In genomic region chr16:46496889-46497685, GRCm38 (mm10) we compare ENCODE assay signal across 8 mouse cellular contexts. TPM values are rescaled to one million over a fixed set of nuclear protein-coding genes. Genes with fewer than 3 reads are reported as not detected.
A peak's percentile ranks its signal among the peaks of the same experiment; 100 is the strongest.
DNase-seq lines count a peak whose midpoint lies in the region; ATAC-seq and TF ChIP-seq lines count a peak whose summit lies in the region.

No protein-coding gene starts in this region.

- WGBS in hindbrain, embryonic 16.5 days = under 1% methylated on average over 60 of the region's 78 CpGs

- peak overlapping the region; percentile 93 for H3K9ac ChIP-seq in hindbrain, embryonic 16.5 days (ENCODE audit: low read depth, low read length)

- DNase-seq in ZHBTc4 (ENCODE audit: low read depth, low spot score) = peak; percentile 97
- DNase-seq in cerebellum, postnatal 36 days = peak; percentile 93 to 97
- peak; percentile 95 for DNase-seq in gastrocnemius, adult 2 months
- peak; percentile 93 to 94 for DNase-seq in layer of hippocampus, postnatal 36 days
- DNase-seq in lung, postnatal 14 days = peak; percentile 95
- peak; percentile 90 for DNase-seq in retina, postnatal 7 days (ENCODE audit: low read depth, low spot score)
- peak; percentile 91 for DNase-seq in urinary bladder, adult 2 months (ENCODE audit: low spot score)

- H3K4me1 ChIP-seq in hindbrain, embryonic 16.5 days (ENCODE audit: control insufficient read depth, insufficient read depth, low read depth, low read length) = no peaks in the 10 kb centered on the region; the same call in 1 of the 2 replicates

- no peak for TF ChIP-seq CTCF in gastrocnemius, adult 2 months (IDR thresholded peaks at IDR 0.05)

- peak; percentile 97 for ATAC-seq in hindbrain, embryonic 16.5 days

- peak overlapping the region; percentile 94 for H3K4me3 ChIP-seq in gastrocnemius, adult 2 months
- peak overlapping the region; percentile 93 for H3K4me3 ChIP-seq in hindbrain, embryonic 16.5 days (ENCODE audit: low read length)

- intact Hi-C loops in gastrocnemius, adult 2 months (cut with DNase I) = no loop called here

- peak overlapping the region; percentile 79 for H3K4me2 ChIP-seq in hindbrain, embryonic 16.5 days (ENCODE audit: low read length)

- peak overlapping the region; percentile 87 for H3K27ac ChIP-seq in gastrocnemius, adult 2 months
- H3K27ac ChIP-seq in hindbrain, embryonic 16.5 days (ENCODE audit: low read depth, low read length) = peak overlapping the region; percentile 95

- no peaks in the 10 kb centered on the region for H3K27me3 ChIP-seq in hindbrain, embryonic 16.5 days (replicated peaks; ENCODE audit: control insufficient read depth, insufficient read depth, low read length)

- H3K36me3 ChIP-seq in hindbrain, embryonic 16.5 days (ENCODE audit: control insufficient read depth, insufficient read depth, low read length) = no peaks in the 10 kb centered on the region

- H3K9me3 ChIP-seq in hindbrain, embryonic 16.5 days (ENCODE audit: control insufficient read depth, low read length) = no peaks in the 10 kb centered on the region

RNA-seq across cellular contexts. Expression of gene Nectin3, which starts 1.2 kb away (rescaled TPM):
- total RNA-seq in gastrocnemius, adult 2 months (2021) = 1 to 10 TPM; 3.8 to 4.1 TPM
- polyA plus RNA-seq in hindbrain, embryonic 16.5 days (2015; fragmentation: Nextera tagmentation; extraction: Ambion mirVana) = 11.8 and 13.5 TPM in 2 replicates
- 10 to 100 TPM; 60.3 to 61.3 TPM for total RNA-seq in layer of hippocampus, postnatal 36 days (2021)
- 19.1 and 20.8 TPM in 2 replicates for polyA plus RNA-seq in urinary bladder, adult 2 months (2012; rRNA removed)

Comparison
In these comparisons a context has a peak if more than half of its experiments do, and no peak if none do; other contexts are left out.
1. Peak in every context shown above with its lines: DNase-seq, ATAC-seq, H3K4me3 ChIP-seq and H3K27ac ChIP-seq.
2. RNA of gene Nectin3, which starts 1.2 kb away (total RNA-seq): 60.3 to 61.3 TPM in layer of hippocampus, postnatal 36 days; 3.8 to 4.1 TPM in gastrocnemius, adult 2 months; every median in the first group is over 10 times any median in the second.